Mouse (Mus musculus) midbrain, embryonic 16.5 days (tissue): ENCODE measurements around the gene Gm48552. TPM values are rescaled to one million over a fixed set of nuclear protein-coding genes. Genes with fewer than 3 reads are reported as not detected.
A peak's percentile ranks its signal among the peaks of the same experiment; 100 is the strongest.

Experiments used
- ATAC-seq: fragments of 200-750 bp; cut with Nextera tagmentation; 2 replicates; pipeline ENCODE4 v1.8.0; 2017; ENCODE audit warnings: moderate TSS enrichment
- H3K27ac ChIP-seq: fragments of 300-500 bp; sonication (generic); 2 replicates; pipeline ENCODE4 v1.5.1; 2014; ENCODE audit warnings: mild to moderate bottlenecking, low read length, mixed read lengths
- H3K27me3 ChIP-seq: fragments of 300-500 bp; sonication (generic); 2 replicates; pipeline ENCODE4 v1.6.1; 2014; ENCODE audit warnings: low read depth, low read length, mixed read lengths; ENCODE audit not compliant: control insufficient read depth, insufficient read depth
- H3K36me3 ChIP-seq: fragments of 300-500 bp; sonication (generic); 2 replicates; pipeline ENCODE4 v1.6.1; 2014; ENCODE audit warnings: mild to moderate bottlenecking, low read length, moderate library complexity, mixed read lengths; ENCODE audit not compliant: control insufficient read depth, insufficient read depth
- H3K4me1 ChIP-seq: fragments of 300-500 bp; sonication (generic); 2 replicates; pipeline ENCODE4 v1.6.1; 2014; ENCODE audit warnings: mild to moderate bottlenecking, low read length, mixed read lengths; ENCODE audit not compliant: control insufficient read depth, insufficient read depth
- H3K4me2 ChIP-seq: fragments of 300-500 bp; sonication (generic); 2 replicates; pipeline ENCODE4 v1.6.1; 2014; ENCODE audit warnings: mild to moderate bottlenecking, low read length, mixed read lengths
- H3K4me3 ChIP-seq: fragments of 300-500 bp; sonication (generic); 2 replicates; pipeline ENCODE4 v1.5.1; 2014; ENCODE audit warnings: low read depth, mild to moderate bottlenecking, low read length, moderate library complexity, mixed read lengths
- H3K9ac ChIP-seq: fragments of 300-500 bp; sonication (generic); 2 replicates; pipeline ENCODE4 v1.6.1; 2014; ENCODE audit warnings: low read depth, low read length, mixed read lengths
- H3K9me3 ChIP-seq: fragments of 300-500 bp; sonication (generic); replicated peaks from 2 replicates; pipeline ENCODE4 v1.6.1; 2014; ENCODE audit warnings: mild to moderate bottlenecking, low read length, mixed read lengths; ENCODE audit not compliant: control insufficient read depth, poor library complexity, severe bottlenecking
- WGBS: fragments of 180-500 bp; shearing (Covaris S2); extraction: QIAGEN DNeasy Blood & Tissue Kit; methylation state at CpG from one replicate; pipeline ENCODE4 v1.1.7; 2014; 5-methylcytosine and 5-hydroxymethylcytosine counted together
- polyA plus RNA-seq: library from polyadenylated mRNA; unstranded; fragments of >200 nt; fragmentation: Nextera tagmentation; extraction: Ambion mirVana; gene quantifications from 2 replicates; pipeline ENCODE4 v1.2.1, GENCODE M21; 2015

Gene Gm48552
- polyA plus RNA-seq, 1 experiment from 2014 or later = 3.3 TPM

GRCm38 (mm10) chr10:81349961-81350350, 38.8 kb upstream of the Gm48552 start:
- Histone ChIP-seq H3K9ac (peak overlapping the region; percentile 67), H3K4me2 (peak overlapping the region; percentile 95), H3K27me3 (peaks cover 4% of the 10 kb centered on the region), H3K36me3 (no peaks in the 10 kb centered on the region), H3K4me3 (peak overlapping the region; percentile 63), H3K27ac (no peak overlapping the region), H3K4me1 (peaks cover 18% of the 10 kb centered on the region), H3K9me3 (no peaks in the 10 kb centered on the region)
- peak; percentile 18 for ATAC-seq
- WGBS = 0% methylated on average over 24 of the region's 29 CpGs

- Histone ChIP-seq H3K36me3 (no peaks in the 10 kb centered on the region), H3K4me1 (peaks cover 18% of the 10 kb centered on the region), H3K4me3 (peak within 1 kb of the TSS; percentile 63), H3K27me3 (no peaks in the 10 kb centered on the region; the same call in 1 of the 2 replicates), H3K27ac (peak within 1 kb of the TSS; percentile 76), H3K4me2 (peak within 1 kb of the TSS; percentile 95), H3K9me3 (no peaks in the 10 kb centered on the region), H3K9ac (peak within 1 kb of the TSS; percentile 67)
- WGBS = under 1% methylated on average over 52 of the region's 54 CpGs
- peak; percentile 96 for ATAC-seq
Observed at GRCm38 (mm10) chr10:81350351-81351063, 38.3 kb upstream of the Gm48552 start, which contains the start of gene Hmg20b. Gene Hmg20b, minus strand, starts transcription at chr10:81350480.

GRCm38 (mm10) chr10:81351678-81352291, 37.0 kb upstream of the Gm48552 start:
- H3K36me3 ChIP-seq = no peaks in the 10 kb centered on the region
- H3K27me3 ChIP-seq = no peaks in the 10 kb centered on the region; the same call in 1 of the 2 replicates
- H3K27ac ChIP-seq = no peak overlapping the region
- H3K4me2 ChIP-seq = no peak overlapping the region
- H3K4me3 ChIP-seq = no peak overlapping the region
- no peaks in the 10 kb centered on the region for H3K9me3 ChIP-seq
- H3K9ac ChIP-seq = no peak overlapping the region
- peaks cover 14% of the 10 kb centered on the region for H3K4me1 ChIP-seq
- ATAC-seq = no peak
- WGBS = 36% methylated on average over 9 of the region's 9 CpGs

GRCm38 (mm10) chr10:81354738-81355477, 33.9 kb upstream of the Gm48552 start:
- no peak overlapping the region for H3K9ac ChIP-seq
- H3K27me3 ChIP-seq = no peaks in the 10 kb centered on the region
- H3K4me2 ChIP-seq = no peak overlapping the region
- 49% methylated on average over 9 of the region's 9 CpGs for WGBS
- H3K27ac ChIP-seq = no peak overlapping the region
- H3K4me3 ChIP-seq = no peak overlapping the region
- no peak for ATAC-seq
- peaks cover 18% of the 10 kb centered on the region for H3K4me1 ChIP-seq
- H3K9me3 ChIP-seq = no peaks in the 10 kb centered on the region
- no peaks in the 10 kb centered on the region for H3K36me3 ChIP-seq

- Histone ChIP-seq H3K27ac (no peak overlapping the region), H3K4me2 (no peak overlapping the region), H3K27me3 (no peaks in the 10 kb centered on the region), H3K4me3 (no peak overlapping the region), H3K4me1 (peaks cover 17% of the 10 kb centered on the region), H3K9me3 (no peaks in the 10 kb centered on the region), H3K36me3 (no peaks in the 10 kb centered on the region), H3K9ac (no peak overlapping the region)
- 77% methylated on average over 4 of the region's 4 CpGs for WGBS
- ATAC-seq = no peak
Observed at GRCm38 (mm10) chr10:81355533-81355932, 33.3 kb upstream of the Gm48552 start.

- H3K9me3 ChIP-seq = no peaks in the 10 kb centered on the region
- H3K36me3 ChIP-seq = no peaks in the 10 kb centered on the region; the same call in 1 of the 2 replicates
- H3K4me2 ChIP-seq = peak overlapping the region; percentile 84
- WGBS = 54% methylated on average over 12 of the region's 12 CpGs
- H3K27me3 ChIP-seq = no peaks in the 10 kb centered on the region
- H3K9ac ChIP-seq = no peak overlapping the region
- peaks cover 11% of the 10 kb centered on the region for H3K4me1 ChIP-seq
- H3K4me3 ChIP-seq = no peak overlapping the region
- ATAC-seq = 0 out of 2 replicates have a peak, but pooled peaks have one; percentile 4
- no peak overlapping the region for H3K27ac ChIP-seq
Observed at GRCm38 (mm10) chr10:81356352-81356990, 32.3 kb upstream of the Gm48552 start.

GRCm38 (mm10) chr10:81356991-81357844, 31.6 kb upstream of the Gm48552 start, which contains the start of gene Mfsd12:
Gene Mfsd12, plus strand, starts transcription at chr10:81357491.
- H3K9ac ChIP-seq = peak within 1 kb of the TSS; percentile 89
- no peaks in the 10 kb centered on the region for H3K9me3 ChIP-seq
- H3K27ac ChIP-seq = peak within 1 kb of the TSS; percentile 54; the same call in 1 of the 2 replicates
- ATAC-seq = peak; percentile 90
- H3K27me3 ChIP-seq = no peaks in the 10 kb centered on the region
- H3K4me3 ChIP-seq = peak within 1 kb of the TSS; percentile 75
- 2% methylated on average over 72 of the region's 79 CpGs for WGBS
- H3K4me1 ChIP-seq = peaks cover 11% of the 10 kb centered on the region
- H3K4me2 ChIP-seq = peak within 1 kb of the TSS; percentile 84
- no peaks in the 10 kb centered on the region; the same call in 1 of the 2 replicates for H3K36me3 ChIP-seq

- Histone ChIP-seq H3K9me3 (no peaks in the 10 kb centered on the region), H3K4me2 (peak overlapping the region; percentile 84), H3K27me3 (no peaks in the 10 kb centered on the region), H3K27ac (no peak overlapping the region), H3K9ac (peak overlapping the region; percentile 89), H3K36me3 (no peaks in the 10 kb centered on the region; the same call in 1 of the 2 replicates), H3K4me1 (peaks cover 11% of the 10 kb centered on the region), H3K4me3 (peak overlapping the region; percentile 75)
- 31% methylated on average over 4 of the region's 4 CpGs for WGBS
- no peak for ATAC-seq
Observed at GRCm38 (mm10) chr10:81358209-81358608, 30.6 kb upstream of the Gm48552 start.
